Mouse (Mus musculus) kidney, embryonic 16.5 days (tissue): ENCODE data around the gene Wipf1. TPM values are rescaled to one million over a fixed set of nuclear protein-coding genes. Genes with fewer than 3 reads are reported as not detected.

ENCODE experiments used
- ATAC-seq: fragments of 200-750 bp; cut with Nextera tagmentation; 2 replicates; pipeline ENCODE4 v1.8.0; 2017; ENCODE audit warnings: moderate TSS enrichment; ENCODE audit not compliant: low FRiP score, low TSS enrichment
- H3K27ac ChIP-seq: fragments of 300-500 bp; sonication (generic); 2 replicates; pipeline ENCODE4 v1.5.1; 2014; ENCODE audit warnings: low read length
- H3K27me3 ChIP-seq: fragments of 300-500 bp; sonication (generic); 2 replicates; pipeline ENCODE4 v1.6.1; 2014; ENCODE audit warnings: low read length, control low read depth, mixed read lengths; ENCODE audit not compliant: insufficient read depth
- H3K36me3 ChIP-seq: fragments of 300-500 bp; sonication (generic); 2 replicates; pipeline ENCODE4 v1.6.1; 2014; ENCODE audit warnings: low read length, control low read depth, mixed read lengths; ENCODE audit not compliant: insufficient read depth
- H3K4me1 ChIP-seq: fragments of 300-500 bp; sonication (generic); 2 replicates; pipeline ENCODE4 v1.6.1; 2014; ENCODE audit warnings: low read length, control low read depth, mixed read lengths; ENCODE audit not compliant: insufficient read depth
- H3K4me2 ChIP-seq: fragments of 300-500 bp; sonication (generic); replicated peaks from 2 replicates; pipeline ENCODE4 v1.6.1; 2014; ENCODE audit warnings: low read depth, low read length
- H3K4me3 ChIP-seq: fragments of 300-500 bp; sonication (generic); 2 replicates; pipeline ENCODE4 v1.5.1; 2014; ENCODE audit warnings: mild to moderate bottlenecking, low read length
- H3K9ac ChIP-seq: fragments of 300-500 bp; sonication (generic); replicated peaks from 2 replicates; pipeline ENCODE4 v1.6.1; 2014; ENCODE audit warnings: low read length
- H3K9me3 ChIP-seq: fragments of 300-500 bp; sonication (generic); 2 replicates; pipeline ENCODE4 v1.6.1; 2016; ENCODE audit warnings: low read length, control low read depth
- WGBS: fragments of 180-500 bp; shearing (Covaris S2); extraction: QIAGEN DNeasy Blood & Tissue Kit; methylation state at CpG from one replicate; pipeline ENCODE4 v1.1.7; 2014; 5-methylcytosine and 5-hydroxymethylcytosine counted together
- polyA plus RNA-seq: library from polyadenylated mRNA; unstranded; fragments of >200 nt; fragmentation: Nextera tagmentation; extraction: Ambion mirVana; gene quantifications from 2 replicates; pipeline ENCODE4 v1.2.1, GENCODE M21; 2015

Gene Wipf1
- polyA plus RNA-seq, 1 experiment from 2014 or later: 8.6 TPM

DNA sequence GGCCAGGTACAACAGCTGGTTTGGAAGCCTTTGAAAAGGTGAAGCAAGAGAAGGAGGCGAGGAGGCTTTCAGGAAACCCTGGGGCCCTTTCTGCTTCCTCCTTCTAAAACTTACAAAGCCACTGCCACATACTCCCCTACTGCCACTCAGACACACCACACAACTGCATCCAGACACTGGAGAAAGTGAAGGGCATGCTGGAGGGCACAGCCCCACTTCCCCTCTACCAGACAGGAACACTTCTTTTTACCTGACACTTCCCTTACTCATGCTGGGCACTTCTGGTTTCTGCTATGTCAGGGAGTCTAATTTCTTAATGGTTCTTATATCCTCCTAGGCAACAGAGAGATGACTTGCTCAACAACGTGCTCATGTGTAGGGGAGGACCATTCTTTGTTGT lies 19.0 kb upstream of the Wipf1 start:
- Histone ChIP-seq H3K27ac (no peak overlapping the region), H3K9ac (no peak overlapping the region), H3K4me1 (no peaks in the 10 kb centered on the region), H3K4me3 (no peak overlapping the region), H3K9me3 (no peaks in the 10 kb centered on the region), H3K36me3 (no peaks in the 10 kb centered on the region), H3K27me3 (no peaks in the 10 kb centered on the region), H3K4me2 (no peak overlapping the region)
- no peak for ATAC-seq
- WGBS: 55% methylated on average over 2 of the region's 2 CpGs

GRCm38 (mm10) chr2:73547256-73547655 lies 17.7 kb upstream of the Wipf1 start:
- Histone ChIP-seq H3K27me3 (no peaks in the 10 kb centered on the region; the same call in 1 of the 2 replicates), H3K4me2 (no peak overlapping the region), H3K4me3 (no peak overlapping the region), H3K9me3 (no peaks in the 10 kb centered on the region), H3K27ac (no peak overlapping the region), H3K36me3 (no peaks in the 10 kb centered on the region), H3K9ac (no peak overlapping the region), H3K4me1 (no peaks in the 10 kb centered on the region)
- WGBS: 89% methylated on average over 4 of the region's 4 CpGs
- no peak for ATAC-seq

GRCm38 (mm10) chr2:73545556-73545955 lies 16.0 kb upstream of the Wipf1 start:
- no peak overlapping the region for H3K4me2 ChIP-seq
- H3K27ac ChIP-seq: no peak overlapping the region
- no peak for ATAC-seq
- H3K27me3 ChIP-seq: no peaks in the 10 kb centered on the region; the same call in 1 of the 2 replicates
- H3K9ac ChIP-seq: no peak overlapping the region
- no peaks in the 10 kb centered on the region for H3K36me3 ChIP-seq
- H3K4me3 ChIP-seq: no peak overlapping the region
- peaks cover 8% of the 10 kb centered on the region for H3K4me1 ChIP-seq
- WGBS: 69% methylated on average over 2 of the region's 2 CpGs
- H3K9me3 ChIP-seq: no peaks in the 10 kb centered on the region

GRCm38 (mm10) chr2:73540450-73541162 lies 11.1 kb upstream of the Wipf1 start:
- peaks cover 13% of the 10 kb centered on the region for H3K4me1 ChIP-seq
- H3K36me3 ChIP-seq: no peaks in the 10 kb centered on the region
- H3K27me3 ChIP-seq: no peaks in the 10 kb centered on the region; the same call in 1 of the 2 replicates
- peak overlapping the region; percentile 17; the same call in 1 of the 2 replicates for H3K9ac ChIP-seq
- 13% methylated on average over 16 of the region's 16 CpGs for WGBS
- no peaks in the 10 kb centered on the region for H3K9me3 ChIP-seq
- no peak overlapping the region for H3K27ac ChIP-seq
- peak overlapping the region; percentile 25 for H3K4me3 ChIP-seq
- peak overlapping the region; percentile 45 for H3K4me2 ChIP-seq
- ATAC-seq: peak; percentile 21; the same call in 1 of the 2 replicates

DNA sequence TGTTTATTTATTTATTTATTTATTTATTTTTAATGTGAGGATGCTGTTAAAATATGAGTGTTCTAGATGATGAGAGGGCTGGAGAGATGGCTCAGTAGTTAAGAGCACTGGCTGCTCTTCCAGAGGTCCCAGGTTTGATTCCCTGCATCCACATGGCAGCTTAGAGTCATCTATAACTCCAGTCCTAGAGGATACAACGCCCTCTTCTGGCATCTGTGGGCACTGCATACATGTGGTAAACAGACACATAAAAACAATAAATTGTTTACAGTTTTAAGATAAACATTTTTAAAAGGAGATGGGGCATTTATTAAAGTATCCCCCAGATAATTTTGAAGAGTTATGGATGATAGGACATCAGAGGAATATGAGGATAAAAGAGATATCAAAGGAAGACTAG lies 10.2 kb upstream of the Wipf1 start:
- no peak overlapping the region for H3K4me2 ChIP-seq
- H3K36me3 ChIP-seq: no peaks in the 10 kb centered on the region
- H3K4me1 ChIP-seq: peaks cover 13% of the 10 kb centered on the region
- WGBS: 31% methylated on average over 1 of the region's 1 CpGs
- H3K27me3 ChIP-seq: no peaks in the 10 kb centered on the region; the same call in 1 of the 2 replicates
- no peak for ATAC-seq
- H3K9me3 ChIP-seq: no peaks in the 10 kb centered on the region
- H3K9ac ChIP-seq: no peak overlapping the region
- no peak overlapping the region for H3K27ac ChIP-seq
- no peak overlapping the region for H3K4me3 ChIP-seq

GRCm38 (mm10) chr2:73539141-73539540 lies 9.6 kb upstream of the Wipf1 start:
- Histone ChIP-seq H3K9me3 (no peaks in the 10 kb centered on the region), H3K4me1 (peaks cover 13% of the 10 kb centered on the region), H3K4me3 (no peak overlapping the region), H3K36me3 (no peaks in the 10 kb centered on the region), H3K9ac (no peak overlapping the region), H3K27me3 (no peaks in the 10 kb centered on the region; the same call in 1 of the 2 replicates), H3K4me2 (no peak overlapping the region), H3K27ac (no peak overlapping the region)
- 83% methylated on average over 3 of the region's 3 CpGs for WGBS
- no peak for ATAC-seq

DNA sequence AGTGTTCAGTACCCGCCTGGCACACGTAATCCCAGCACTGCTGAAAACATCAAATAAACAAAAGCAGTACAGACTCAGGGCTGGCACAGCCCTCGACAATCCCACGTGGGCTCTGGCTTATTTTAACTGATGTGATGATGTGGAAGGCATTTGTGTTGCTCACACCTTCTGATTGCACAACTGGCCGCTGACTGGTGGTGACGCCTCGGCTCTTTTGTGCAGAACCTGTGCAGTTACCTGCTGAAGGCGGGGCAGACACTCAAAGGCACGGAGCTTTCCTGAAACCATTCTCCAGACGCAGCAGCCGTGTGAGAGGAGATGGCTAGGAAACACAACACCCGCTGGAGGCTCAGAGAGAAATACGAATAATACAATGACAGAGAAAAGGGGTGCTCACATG lies 9.1 kb upstream of the Wipf1 start:
- no peak overlapping the region for H3K4me3 ChIP-seq
- no peaks in the 10 kb centered on the region for H3K9me3 ChIP-seq
- no peak overlapping the region for H3K27ac ChIP-seq
- no peak overlapping the region for H3K9ac ChIP-seq
- 76% methylated on average over 13 of the region's 13 CpGs for WGBS
- no peaks in the 10 kb centered on the region for H3K36me3 ChIP-seq
- ATAC-seq: no peak
- H3K4me2 ChIP-seq: no peak overlapping the region
- H3K4me1 ChIP-seq: peaks cover 13% of the 10 kb centered on the region
- no peaks in the 10 kb centered on the region; the same call in 1 of the 2 replicates for H3K27me3 ChIP-seq

- H3K4me2 ChIP-seq: no peak overlapping the region
- WGBS: 79% methylated on average over 15 of the region's 15 CpGs
- ATAC-seq: no peak
These were observed 6.7 kb upstream of the Wipf1 start for GRCm38 (mm10) chr2:73536091-73536783.

DNA sequence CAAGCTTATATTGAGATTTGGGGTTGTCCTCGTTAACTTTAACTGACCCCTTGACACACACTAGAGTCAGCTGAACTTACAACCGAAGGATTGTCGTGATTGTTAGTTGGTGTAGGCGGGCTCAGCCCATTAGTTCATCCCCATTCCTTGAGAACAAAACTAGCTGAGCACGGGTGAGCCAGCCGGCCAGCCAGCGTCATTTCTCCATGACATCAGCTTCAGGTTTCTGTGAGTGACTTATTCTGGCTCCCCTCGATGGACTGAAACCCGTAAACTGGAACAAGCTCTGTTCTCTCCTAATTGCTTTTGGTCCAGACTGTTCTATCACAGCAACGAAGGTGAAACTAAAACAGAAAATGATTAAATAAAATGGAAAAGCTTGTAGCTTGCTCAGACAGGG lies 5.2 kb upstream of the Wipf1 start:
- 56% methylated on average over 10 of the region's 10 CpGs for WGBS
- H3K9me3 ChIP-seq: no peaks in the 10 kb centered on the region
- H3K9ac ChIP-seq: no peak overlapping the region
- H3K27me3 ChIP-seq: no peaks in the 10 kb centered on the region
- no peak overlapping the region for H3K27ac ChIP-seq
- peaks cover 5% of the 10 kb centered on the region; the same call in 1 of the 2 replicates for H3K4me1 ChIP-seq
- no peak overlapping the region for H3K4me2 ChIP-seq
- H3K4me3 ChIP-seq: no peak overlapping the region
- no peak for ATAC-seq
- no peaks in the 10 kb centered on the region for H3K36me3 ChIP-seq

More at GRCm38 (mm10) chr2:73536091-73536783, 6.7 kb upstream of the Wipf1 start:
- Histone ChIP-seq H3K4me3 (no peak overlapping the region), H3K27me3 (no peaks in the 10 kb centered on the region), H3K9me3 (no peaks in the 10 kb centered on the region), H3K27ac (no peak overlapping the region), H3K4me1 (peaks cover 12% of the 10 kb centered on the region), H3K9ac (no peak overlapping the region), H3K36me3 (no peaks in the 10 kb centered on the region)

DNA sequence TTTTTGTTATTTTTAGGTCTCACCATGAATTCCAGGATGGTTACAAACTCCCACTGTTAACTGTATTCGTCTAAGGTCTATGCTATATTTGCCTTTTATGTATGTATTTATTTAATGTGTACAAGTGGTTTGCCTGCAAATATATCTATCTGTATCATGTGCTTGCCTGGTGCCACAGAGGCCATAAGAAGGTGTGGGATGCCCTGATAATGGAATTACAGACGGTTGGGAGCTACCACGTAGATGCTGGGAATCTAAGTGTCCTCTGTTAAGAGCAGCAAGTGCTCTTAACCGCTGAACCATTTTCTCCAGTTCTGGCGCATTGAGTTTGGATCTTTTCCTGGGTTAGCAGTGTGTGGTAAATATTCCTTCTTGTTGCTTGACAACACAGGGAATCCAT lies 953 bp upstream of the Wipf1 start:
- Histone ChIP-seq H3K9me3 (no peaks in the 10 kb centered on the region), H3K4me1 (peaks cover 18% of the 10 kb centered on the region), H3K4me3 (no peak overlapping the region), H3K4me2 (no peak overlapping the region), H3K27ac (no peak overlapping the region), H3K9ac (no peak overlapping the region), H3K36me3 (no peaks in the 10 kb centered on the region), H3K27me3 (no peaks in the 10 kb centered on the region)
- ATAC-seq: no peak
- 76% methylated on average over 5 of the region's 5 CpGs for WGBS
